Mouse (Mus musculus): ENCODE measurements around the gene Bcl9l.

Gene Bcl9l

GRCm38 (mm10) chr9:44498421-44499355, 16.1 kb downstream of the Bcl9l start:
- peak in 1 of 2 experiments; percentile 76 for DNase-seq

DNA sequence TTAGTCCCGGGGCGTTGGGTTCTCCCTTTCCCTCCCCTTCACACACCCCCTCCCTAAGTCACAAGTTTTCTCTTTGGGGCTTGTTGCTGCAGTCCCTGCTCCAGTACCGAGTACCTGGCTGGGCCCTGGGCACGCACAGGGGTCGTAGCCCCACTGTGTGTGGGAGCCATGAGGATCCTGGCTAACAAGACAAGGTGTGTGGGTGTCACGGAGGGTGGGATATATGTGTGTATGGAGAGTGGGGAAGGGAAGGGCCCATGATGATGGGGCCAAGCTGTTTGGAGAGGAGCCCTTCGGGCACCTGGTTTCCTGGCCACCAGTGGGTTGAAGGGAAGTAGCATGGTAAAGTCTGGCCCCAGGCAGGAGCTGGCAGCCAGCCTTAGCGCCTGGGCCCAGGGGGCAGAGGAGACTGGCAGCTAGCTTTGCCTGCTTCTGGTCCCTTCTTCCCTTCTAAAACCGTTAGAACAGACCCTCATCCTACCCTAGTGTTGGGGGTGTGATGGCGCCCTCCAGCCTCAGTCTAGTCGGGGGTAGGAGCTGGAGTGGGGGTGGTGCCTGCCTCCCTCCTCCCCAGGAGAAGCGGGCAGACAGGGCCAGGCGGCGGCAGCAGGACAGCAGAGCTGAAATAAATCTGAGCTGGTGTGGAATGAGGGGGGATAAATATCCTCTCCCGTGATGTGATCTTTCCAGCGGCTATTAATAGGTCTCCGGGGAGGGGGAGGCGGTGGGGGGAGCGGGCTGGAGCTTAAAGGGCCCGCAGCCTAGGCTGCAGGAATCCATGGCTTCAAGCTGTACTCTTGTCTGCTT, 16.9 kb downstream of the Bcl9l start:
- DNase-seq = no peak

DNA sequence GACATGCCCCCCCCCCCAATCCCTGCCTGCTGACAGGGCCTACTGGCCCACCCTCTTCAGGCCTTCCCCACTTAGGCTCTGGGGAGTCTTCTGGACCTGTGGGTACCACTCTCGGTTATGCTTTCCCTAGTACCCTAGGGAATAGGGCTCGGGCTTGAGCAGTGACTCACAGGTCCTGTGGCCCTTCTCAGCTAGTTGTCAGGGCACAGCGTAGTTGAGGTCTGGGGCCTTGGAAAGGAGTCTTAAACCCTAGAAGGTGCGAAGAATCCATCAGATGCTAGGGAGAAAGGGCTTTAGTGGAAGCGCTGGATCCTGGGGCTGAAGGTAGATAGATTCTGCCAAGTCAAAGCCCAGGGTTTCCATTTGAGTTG, 17.5 kb downstream of the Bcl9l start:
- DNase-seq = no peak

DNA sequence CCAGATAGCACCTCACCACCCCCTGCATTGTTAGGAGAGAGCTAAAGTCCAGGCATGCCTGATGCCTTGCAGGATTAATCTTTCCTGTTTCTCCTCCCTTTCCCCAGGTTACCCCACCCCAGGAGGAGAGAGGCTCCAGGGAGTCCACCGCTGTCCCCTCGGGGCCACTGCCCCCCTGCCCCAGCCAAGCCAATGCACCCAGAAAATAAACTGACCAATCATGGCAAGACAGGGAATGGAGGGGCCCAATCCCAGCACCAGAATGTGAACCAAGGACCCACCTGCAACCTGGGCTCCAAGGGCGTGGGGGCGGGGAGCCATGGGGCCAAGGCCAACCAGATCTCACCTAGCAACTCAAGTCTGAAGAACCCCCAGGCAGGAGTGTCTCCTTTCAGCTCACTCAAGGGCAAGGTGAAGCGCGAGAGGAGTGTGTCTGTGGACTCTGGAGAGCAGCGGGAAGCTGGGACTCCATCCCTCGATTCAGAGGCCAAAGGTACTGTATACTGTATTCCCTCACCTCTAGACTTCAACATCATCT, 18.1 kb downstream of the Bcl9l start:
- peak in 1 of 2 experiments; percentile 6 for DNase-seq

GRCm38 (mm10) chr9:44501206-44501879, 18.7 kb downstream of the Bcl9l start:
- peak in 1 of 2 experiments; percentile 19 for DNase-seq

GRCm38 (mm10) chr9:44502006-44502405, 19.4 kb downstream of the Bcl9l start:
- DNase-seq = peak; percentile 81 to 92

GRCm38 (mm10) chr9:44504893-44505823, 22.5 kb downstream of the Bcl9l start:
- DNase-seq = peak in 1 of 2 experiments; percentile 29

- no peak for DNase-seq
These were observed 23.3 kb downstream of the Bcl9l start for GRCm38 (mm10) chr9:44505824-44506467.

DNA sequence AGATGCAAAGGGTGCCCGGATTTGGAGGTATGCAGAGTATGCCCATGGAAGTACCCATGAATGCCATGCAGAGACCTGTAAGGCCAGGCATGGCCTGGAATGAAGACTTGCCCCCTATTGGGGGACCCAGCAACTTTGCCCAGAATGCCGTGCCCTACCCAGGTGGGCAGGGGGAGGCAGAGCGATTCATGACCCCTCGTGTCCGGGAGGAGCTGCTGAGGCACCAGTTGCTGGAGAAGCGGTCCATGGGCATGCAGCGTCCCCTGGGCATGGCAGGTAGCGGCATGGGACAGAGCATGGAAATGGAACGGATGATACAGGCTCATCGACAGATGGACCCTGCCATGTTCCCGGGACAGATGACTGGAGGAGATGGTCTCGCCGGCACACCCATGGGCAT, 23.9 kb downstream of the Bcl9l start:
- DNase-seq = no peak

DNA sequence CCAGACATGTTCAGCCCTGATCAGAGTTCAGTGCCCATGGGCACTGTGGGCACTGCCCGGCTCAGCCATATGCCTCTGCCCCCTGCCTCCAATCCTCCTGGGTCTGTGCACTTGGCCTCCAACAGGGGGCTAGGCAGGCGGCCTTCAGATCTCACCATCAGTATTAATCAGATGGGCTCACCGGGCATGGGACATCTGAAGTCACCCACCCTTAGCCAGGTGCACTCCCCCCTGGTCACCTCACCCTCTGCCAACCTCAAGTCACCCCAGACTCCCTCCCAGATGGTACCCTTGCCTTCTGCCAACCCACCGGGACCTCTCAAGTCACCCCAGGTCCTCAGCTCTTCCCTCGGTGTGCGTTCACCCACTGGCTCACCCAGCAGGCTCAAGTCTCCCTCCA, 24.7 kb downstream of the Bcl9l start:
- no peak for DNase-seq

DNA sequence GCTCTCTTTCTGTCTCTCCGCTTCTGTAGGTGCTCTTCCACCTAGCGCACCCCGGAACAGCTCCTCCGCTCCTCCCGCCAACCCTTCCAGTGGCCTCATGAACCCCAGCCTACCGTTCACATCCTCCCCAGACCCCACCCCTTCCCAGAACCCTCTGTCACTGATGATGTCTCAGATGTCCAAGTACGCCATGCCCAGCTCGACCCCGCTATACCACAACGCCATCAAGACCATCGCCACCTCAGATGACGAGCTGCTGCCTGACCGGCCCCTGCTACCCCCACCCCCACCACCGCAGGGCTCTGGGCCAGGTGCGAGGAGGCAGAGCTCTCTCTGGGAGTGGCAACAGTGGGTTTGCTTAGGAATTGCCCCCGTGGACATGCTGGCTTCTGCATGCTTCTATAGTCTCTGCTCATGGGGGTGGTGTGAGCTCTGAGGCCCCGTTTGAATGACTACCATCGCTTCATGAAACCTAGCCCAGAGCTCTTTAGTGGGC, 25.5 kb downstream of the Bcl9l start:
- DNase-seq = no peak

DNA sequence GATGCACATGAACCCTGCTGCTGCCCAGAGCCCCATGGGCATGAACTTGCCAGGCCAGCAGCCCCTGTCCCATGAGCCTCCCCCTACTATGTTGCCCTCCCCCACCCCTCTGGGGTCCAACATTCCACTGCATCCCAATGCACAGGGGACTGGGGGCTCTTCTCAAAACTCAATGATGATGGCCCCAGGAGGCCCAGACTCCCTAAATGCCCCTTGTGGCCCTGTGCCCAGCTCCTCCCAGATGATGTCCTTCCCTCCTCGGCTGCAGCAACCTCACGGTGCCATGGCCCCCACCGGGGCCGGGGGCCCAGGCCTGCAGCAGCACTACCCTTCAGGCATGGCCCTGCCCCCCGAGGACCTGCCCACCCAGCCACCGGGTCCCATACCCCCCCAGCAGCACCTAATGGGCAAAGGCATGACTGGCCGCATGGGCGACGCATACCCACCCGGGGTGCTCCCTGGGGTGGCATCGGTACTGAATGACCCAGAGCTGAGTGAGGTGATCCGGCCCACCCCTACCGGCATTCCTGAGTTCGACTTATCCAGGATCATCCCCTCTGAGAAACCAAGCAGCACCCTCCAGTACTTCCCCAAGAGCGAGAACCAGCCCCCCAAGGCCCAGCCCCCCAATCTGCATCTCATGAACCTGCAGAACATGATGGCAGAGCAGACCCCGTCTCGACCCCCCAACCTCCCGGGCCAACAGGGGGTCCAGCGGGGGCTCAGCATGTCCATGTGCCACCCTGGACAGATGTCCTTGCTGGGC, 26.3 kb downstream of the Bcl9l start:
- no peak for DNase-seq

- DNase-seq = peak; percentile 90 to 91
These were observed 27.1 kb downstream of the Bcl9l start for GRCm38 (mm10) chr9:44509487-44510354.

GRCm38 (mm10) chr9:44510355-44510871, 27.8 kb downstream of the Bcl9l start:
- DNase-seq = no peak

- no peak for DNase-seq
These were observed 28.4 kb downstream of the Bcl9l start for GRCm38 (mm10) chr9:44510872-44511601.

DNA sequence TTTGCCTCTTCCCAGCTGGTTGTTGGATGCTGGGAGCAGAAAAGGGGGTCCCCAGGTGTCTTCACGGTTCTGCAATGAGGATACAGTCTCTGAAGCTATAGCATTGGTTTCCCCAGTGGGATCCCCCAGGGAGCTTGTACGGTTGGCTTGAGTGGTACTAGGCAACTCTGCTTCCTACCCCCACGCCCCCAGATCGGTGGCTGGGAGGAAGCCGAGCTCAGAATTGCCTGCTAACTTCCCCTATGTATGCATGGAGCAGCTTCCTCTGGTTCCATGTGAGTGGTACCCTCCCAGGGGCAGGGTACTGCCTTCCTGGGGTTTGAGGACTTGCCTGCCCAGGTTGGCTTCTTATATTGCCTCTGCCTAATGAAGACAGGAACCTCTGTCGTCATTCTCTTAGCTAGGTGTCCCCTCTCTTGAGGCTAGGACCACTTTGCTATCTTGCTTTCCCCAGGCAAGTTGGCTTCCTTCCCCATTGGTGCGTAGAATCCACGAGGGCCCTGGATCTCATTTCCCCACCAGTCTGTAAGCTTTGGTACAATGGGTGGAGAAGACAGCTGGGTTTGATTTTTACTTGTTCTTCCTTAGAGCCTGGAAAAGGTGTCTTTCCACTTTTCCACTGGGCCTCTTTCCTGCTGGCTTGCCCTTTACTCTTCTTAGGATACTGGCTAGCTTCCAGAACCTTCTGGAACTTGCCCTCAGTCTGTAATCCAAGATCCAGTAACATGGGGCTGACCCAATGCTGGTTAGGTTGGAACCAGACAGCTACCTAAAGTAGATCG, 29.5 kb downstream of the Bcl9l start:
- DNase-seq = peak; percentile 75 to 87

GRCm38 (mm10) chr9:44512717-44513003, 30.0 kb downstream of the Bcl9l start:
- no peak for DNase-seq

GRCm38 (mm10) chr9:44513121-44513520, 30.5 kb downstream of the Bcl9l start:
- DNase-seq = no peak

Measured in kidney, adult 8-10 months (tissue).